ENCODE assay signal across 11 mouse cellular contexts in the genomic region with DNA sequence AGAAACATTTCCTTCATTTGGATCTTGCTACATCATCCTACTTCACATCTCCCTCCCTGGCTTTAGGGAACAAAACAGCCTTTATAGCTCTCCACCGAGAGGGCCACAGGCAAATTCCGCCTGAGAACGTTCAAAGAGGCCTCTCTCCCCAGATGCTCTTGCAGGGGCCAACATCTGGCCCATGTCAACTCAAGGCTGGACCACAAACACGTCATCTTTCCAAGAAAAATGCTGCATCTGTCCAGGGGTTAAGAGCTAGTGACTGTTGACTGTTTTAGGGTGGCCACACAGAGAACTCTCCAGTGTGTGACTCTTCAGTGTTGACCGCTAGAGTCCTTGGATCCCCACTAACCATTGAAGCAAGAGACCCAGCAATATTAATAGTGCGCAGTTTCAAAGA.
DNase-seq lines count a peak whose midpoint lies in the region; ATAC-seq and TF ChIP-seq lines count a peak whose summit lies in the region.
"Had no signal": no experiment of that assay in that cellular context is flagged by ENCODE, and none has a peak within 500 bp of the region (broad histone marks: within the 10 kb centered on the region; RNA-seq: fewer than 3 reads in every experiment).

No protein-coding gene starts in this region.

- WGBS in heart, adult 2 months, result 64% methylated on average over 6 of the region's 6 CpGs
- WGBS in heart, embryonic 12.5 days, result 77% methylated on average over 6 of the region's 6 CpGs
- 66% methylated on average over 6 of the region's 6 CpGs for WGBS in heart, postnatal 0 days
- 52% methylated on average over 6 of the region's 6 CpGs for WGBS in kidney, embryonic 16.5 days

- peak; percentile 42 to 50 for DNase-seq in heart, adult 2 months
- DNase-seq in heart, postnatal 0 days (ENCODE audit: low spot score), result peak; percentile 21
- peak; percentile 12 to 53 for DNase-seq in lung, postnatal 4 days
- no peak for DNase-seq in right cerebral cortex, adult 18-20 months
- DNase-seq: B cell, adult 2 months; cerebellum, postnatal 36 days had no signal

- H3K36me3 ChIP-seq in heart, adult 2 months (ENCODE audit: control insufficient read depth, insufficient read depth, low read length), result no peaks in the 10 kb centered on the region
- H3K36me3 ChIP-seq in heart, embryonic 12.5 days, result no peaks in the 10 kb centered on the region
- H3K36me3 ChIP-seq in heart, postnatal 0 days (replicated peaks; ENCODE audit: control insufficient read depth, insufficient read depth, low read length), result no peaks in the 10 kb centered on the region
- no peaks in the 10 kb centered on the region for H3K36me3 ChIP-seq in kidney, embryonic 16.5 days (ENCODE audit: insufficient read depth, low read length)

- H3K27me3 ChIP-seq in heart, adult 2 months (ENCODE audit: control insufficient read depth, insufficient read depth, low read length), result no peaks in the 10 kb centered on the region
- no peaks in the 10 kb centered on the region for H3K27me3 ChIP-seq in heart, embryonic 12.5 days (replicated peaks)
- H3K27me3 ChIP-seq in heart, postnatal 0 days (ENCODE audit: control insufficient read depth, insufficient read depth, low read length), result no peaks in the 10 kb centered on the region
- H3K27me3 ChIP-seq in kidney, embryonic 16.5 days (ENCODE audit: insufficient read depth, low read length), result no peaks in the 10 kb centered on the region

- intact Hi-C loops in heart, adult 2 months (cut with DNase I), result no loop called here

- H3K27ac ChIP-seq in heart, adult 2 months, result no peak overlapping the region
- H3K27ac ChIP-seq in heart, embryonic 12.5 days (ENCODE audit: poor library complexity, severe bottlenecking), result no peak overlapping the region
- H3K27ac ChIP-seq in heart, postnatal 0 days (ENCODE audit: low read depth), result no peak overlapping the region
- peak overlapping the region; percentile 69; the same call in 1 of the 2 replicates for H3K27ac ChIP-seq in kidney, embryonic 16.5 days (ENCODE audit: low read length)

- no peaks in the 10 kb centered on the region; the same call in 1 of the 2 replicates for H3K9me3 ChIP-seq in heart, embryonic 12.5 days (replicated peaks)
- no peaks in the 10 kb centered on the region for H3K9me3 ChIP-seq in heart, postnatal 0 days (replicated peaks; ENCODE audit: control insufficient read depth, low read length)
- 0 out of 2 replicates have a peak, but pooled peaks cover 5% of the 10 kb centered on the region for H3K9me3 ChIP-seq in kidney, embryonic 16.5 days (ENCODE audit: low read length)

- no peak for ATAC-seq in heart, embryonic 12.5 days (ENCODE audit: insufficient number of reproducible peaks, low FRiP score)
- peak; percentile 58 for ATAC-seq in heart, postnatal 0 days (ENCODE audit: insufficient read depth, low read depth)
- peak; percentile 90 for ATAC-seq in kidney, embryonic 16.5 days (ENCODE audit: low FRiP score, low TSS enrichment)
- ATAC-seq in erythroblast, adult 5-6 weeks (replicated peaks; ENCODE audit: low FRiP score, poor library complexity, severe bottlenecking), result no peak
- no peak for ATAC-seq in activated CD4-positive, CD25-positive, alpha-beta regulatory T cell, adult 4 months

- TF ChIP-seq EP300 in heart, adult 2 months (IDR thresholded peaks at IDR 0.05; ENCODE audit: insufficient read depth, low read depth, low read length), result no peak
- TF ChIP-seq EP300 in heart, postnatal 0 days (IDR thresholded peaks at IDR 0.05; ENCODE audit: low read depth), result no peak

- TF ChIP-seq CTCF in heart, adult 2 months (IDR thresholded peaks at IDR 0.05), result no peak
- TF ChIP-seq CTCF in heart, postnatal 0 days (IDR thresholded peaks at IDR 0.05; ENCODE audit: low read depth), result no peak

- H3K4me1 ChIP-seq in heart, adult 2 months (ENCODE audit: control insufficient read depth, insufficient read depth, low read length), result no peaks in the 10 kb centered on the region
- H3K4me1 ChIP-seq in heart, embryonic 12.5 days (replicated peaks), result no peaks in the 10 kb centered on the region
- H3K4me1 ChIP-seq in heart, postnatal 0 days (ENCODE audit: control insufficient read depth, insufficient read depth), result no peaks in the 10 kb centered on the region
- 0 out of 2 replicates have a peak, but pooled peaks cover 3% of the 10 kb centered on the region for H3K4me1 ChIP-seq in kidney, embryonic 16.5 days (ENCODE audit: insufficient read depth, low read length)

- no peaks in the 10 kb centered on the region for H3K79me2 ChIP-seq in heart, adult 2 months (replicated peaks; ENCODE audit: control insufficient read depth, insufficient read depth, low read length)

- H3K4me3 ChIP-seq in heart, adult 2 months, result no peak overlapping the region
- H3K4me3 ChIP-seq in heart, embryonic 12.5 days, result no peak overlapping the region
- H3K4me3 ChIP-seq in heart, postnatal 0 days (ENCODE audit: low read depth, low read length), result no peak overlapping the region
- H3K4me3 ChIP-seq in kidney, embryonic 16.5 days (ENCODE audit: low read length), result no peak overlapping the region
- H3K4me3 ChIP-seq: erythroblast, embryonic 14.5 days had no signal

- H3K9ac ChIP-seq in heart, adult 2 months (ENCODE audit: low read depth, low read length), result no peak overlapping the region
- H3K9ac ChIP-seq in heart, embryonic 12.5 days, result no peak overlapping the region
- no peak overlapping the region for H3K9ac ChIP-seq in heart, postnatal 0 days (replicated peaks; ENCODE audit: low read depth, low read length)
- no peak overlapping the region for H3K9ac ChIP-seq in kidney, embryonic 16.5 days (replicated peaks; ENCODE audit: low read length)

- H3K4me2 ChIP-seq in heart, embryonic 12.5 days, result no peak overlapping the region
- no peak overlapping the region for H3K4me2 ChIP-seq in heart, postnatal 0 days (ENCODE audit: low read depth, low read length)
- H3K4me2 ChIP-seq in kidney, embryonic 16.5 days (replicated peaks; ENCODE audit: low read depth, low read length), result no peak overlapping the region

- no peak for TF ChIP-seq POLR2A in heart, adult 2 months (IDR thresholded peaks at IDR 0.05; ENCODE audit: insufficient read depth, low read depth, low read length)

Comparison
In these comparisons a context has a peak if more than half of its experiments do, and no peak if none do; other contexts are left out.
1. ATAC-seq: peak in heart, postnatal 0 days (single experiment) and kidney, embryonic 16.5 days (single experiment); none in heart, embryonic 12.5 days (single experiment), erythroblast, adult 5-6 weeks (single experiment) and activated CD4-positive, CD25-positive, alpha-beta regulatory T cell, adult 4 months (single experiment).